Mouse (Mus musculus): ENCODE data around the gene Uqcrq.

Uqcrq gene

DNA sequence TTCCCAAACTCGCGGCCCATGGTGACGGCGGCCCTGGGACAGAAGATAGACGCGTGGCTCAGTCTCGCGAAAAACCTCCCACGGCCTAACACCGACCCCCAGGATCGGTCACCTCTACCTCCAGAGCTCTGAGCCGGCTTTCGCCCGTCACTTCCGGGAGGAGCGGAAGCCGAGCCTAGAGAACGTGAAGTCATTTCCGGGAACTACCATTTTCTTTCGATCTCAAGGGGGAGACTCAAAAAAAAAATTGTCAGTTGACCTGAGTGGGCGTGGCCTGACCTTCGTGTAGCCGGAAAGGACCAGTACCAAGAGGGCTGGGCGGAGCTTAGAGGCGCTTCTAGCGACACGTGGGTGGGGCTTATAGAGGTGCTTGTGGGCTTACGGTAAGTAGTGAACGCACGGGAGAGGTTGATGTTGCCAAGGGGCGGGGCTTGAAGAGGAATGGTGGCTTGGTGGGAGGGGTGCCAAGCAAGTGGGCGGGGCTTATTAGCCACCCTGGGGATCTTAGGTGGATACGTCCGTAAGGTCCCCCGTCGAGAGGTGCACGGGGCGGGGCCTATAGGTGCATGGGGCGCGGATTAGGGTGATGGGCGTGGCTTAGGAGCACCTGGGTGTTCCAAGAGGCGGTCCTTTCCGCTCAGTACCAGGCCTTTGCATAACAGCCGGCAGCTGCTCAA, at the start of gene Uqcrq, which contains the start of gene Gdf9:
Gene Uqcrq (minus strand): TSS at position 162 of the 677 bp plus-strand sequence.
Gene Gdf9 (plus strand): TSS at position 354 of the 677 bp plus-strand sequence.
- peak; percentile 100 for DNase-seq

DNA sequence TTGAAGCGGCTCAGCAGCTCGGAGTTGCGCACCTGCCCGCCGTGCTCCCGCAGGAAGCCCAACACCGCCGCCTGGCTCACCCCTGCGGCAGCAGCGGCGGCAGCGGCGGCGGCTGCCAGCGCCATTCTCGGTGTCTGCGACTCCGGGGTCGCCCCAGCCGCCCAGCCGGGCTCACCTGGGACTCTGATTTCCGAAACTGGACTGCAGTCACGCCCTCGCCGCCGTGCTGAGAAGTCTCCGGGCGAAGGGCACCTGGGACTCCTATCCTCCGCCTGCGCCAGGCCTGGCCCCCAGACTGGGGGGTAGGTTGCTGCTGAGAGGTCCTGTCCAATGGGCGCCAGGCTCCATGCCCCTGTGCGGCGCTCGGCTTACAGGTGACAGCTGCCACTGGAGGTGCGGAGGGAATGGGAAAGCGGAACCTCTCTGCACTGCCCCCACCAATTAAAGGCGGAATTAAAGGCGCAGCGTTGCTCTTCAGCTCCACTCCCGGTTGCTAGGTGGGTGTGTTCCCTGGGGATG, 49.2 kb upstream of the Uqcrq start, which contains the start of the genes Gm9945 and Sowaha:
Gene Gm9945 (plus strand): TSS at position 384 of the 519 bp plus-strand sequence.
Gene Sowaha (minus strand): TSS at position 492 of the 519 bp plus-strand sequence.
- DNase-seq: peak; percentile 88

DNA sequence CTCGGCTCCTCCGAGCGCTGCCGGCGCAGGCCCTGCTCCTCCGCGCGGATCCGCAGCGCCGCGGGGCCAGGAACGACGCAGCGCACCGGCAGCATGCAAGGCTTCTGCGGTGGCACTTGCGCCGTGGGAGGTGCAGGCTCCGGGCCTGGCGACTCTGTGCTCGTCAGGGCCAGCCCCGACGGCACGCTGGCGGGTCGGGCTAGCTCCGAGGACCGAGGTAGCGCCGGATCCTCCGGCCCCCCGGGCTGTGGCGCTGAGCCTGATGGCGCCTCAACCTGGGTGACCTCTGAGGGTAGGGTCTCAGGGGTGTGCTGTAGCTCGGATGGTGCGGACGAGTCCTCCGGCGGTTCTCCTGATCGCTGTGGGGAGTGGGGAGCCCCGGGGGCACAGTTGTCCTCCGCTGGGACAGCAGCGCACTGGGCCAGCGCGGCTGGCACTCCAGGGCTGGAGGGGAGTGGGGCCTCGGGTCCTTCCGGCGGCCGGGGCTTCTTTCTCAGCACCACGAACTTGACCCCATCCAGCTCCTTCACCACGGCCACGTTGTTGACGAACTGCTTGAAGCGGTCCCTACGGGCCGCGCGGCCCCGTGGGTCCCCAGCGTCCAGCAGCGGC, 48.6 kb upstream of the Uqcrq start:
- DNase-seq: no peak

DNA sequence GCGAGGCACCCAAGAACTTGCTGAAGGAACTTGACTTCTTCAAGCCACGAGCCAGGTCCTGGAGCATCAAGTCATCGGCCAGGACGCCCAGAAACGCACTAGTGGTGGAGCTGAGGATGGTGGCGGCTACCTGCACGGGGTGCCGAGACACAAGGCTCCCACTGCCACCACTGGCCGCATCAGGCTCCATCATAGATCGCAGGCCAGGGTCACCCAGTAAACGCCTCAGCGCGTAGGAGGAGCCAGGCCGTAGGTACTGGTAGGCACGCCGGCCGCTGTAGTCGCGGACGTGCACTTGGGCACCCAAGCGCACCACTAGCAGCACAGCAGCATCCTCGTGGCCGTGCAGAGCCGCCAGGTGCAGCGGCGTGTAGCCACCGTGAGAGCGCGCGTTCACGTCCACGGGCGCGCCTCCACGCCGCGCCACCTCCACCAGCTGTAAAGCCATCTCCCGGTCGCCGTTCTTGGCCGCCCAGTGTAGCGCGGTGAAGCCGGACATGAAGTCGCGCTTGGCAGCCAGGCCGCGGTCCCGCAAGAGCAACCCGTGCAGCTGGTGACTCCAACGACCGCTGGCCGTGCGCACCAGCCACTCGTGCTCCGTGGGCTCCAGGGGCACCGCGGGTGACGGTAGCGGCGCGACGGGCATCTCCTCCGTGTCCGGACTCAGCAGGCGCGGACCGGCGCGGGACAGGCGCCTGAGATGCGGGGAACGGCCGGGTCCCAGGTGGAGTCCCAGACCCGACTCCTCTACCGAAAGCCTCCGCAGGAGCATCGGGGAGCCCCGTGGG, 47.9 kb upstream of the Uqcrq start:
- no peak for DNase-seq

DNA sequence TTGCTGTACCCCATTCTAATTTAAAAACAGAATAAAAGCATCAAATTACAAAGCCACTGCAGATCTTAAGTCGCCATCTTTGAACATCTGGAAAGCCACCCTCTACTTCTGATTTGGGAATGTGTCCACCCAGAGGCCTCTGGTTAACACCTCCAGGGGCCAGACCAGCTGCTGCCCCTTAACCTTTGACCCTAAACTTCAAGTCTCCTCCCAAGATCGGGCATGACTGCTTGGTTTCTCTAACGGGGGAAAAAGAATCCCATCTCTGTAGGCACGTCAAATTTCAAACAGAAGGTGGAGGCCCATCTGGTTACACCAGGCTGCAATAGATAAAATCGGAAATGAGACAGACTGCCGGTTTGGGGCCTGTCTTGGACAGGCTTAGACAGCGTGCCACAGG, 47.2 kb upstream of the Uqcrq start:
- DNase-seq: no peak

DNA sequence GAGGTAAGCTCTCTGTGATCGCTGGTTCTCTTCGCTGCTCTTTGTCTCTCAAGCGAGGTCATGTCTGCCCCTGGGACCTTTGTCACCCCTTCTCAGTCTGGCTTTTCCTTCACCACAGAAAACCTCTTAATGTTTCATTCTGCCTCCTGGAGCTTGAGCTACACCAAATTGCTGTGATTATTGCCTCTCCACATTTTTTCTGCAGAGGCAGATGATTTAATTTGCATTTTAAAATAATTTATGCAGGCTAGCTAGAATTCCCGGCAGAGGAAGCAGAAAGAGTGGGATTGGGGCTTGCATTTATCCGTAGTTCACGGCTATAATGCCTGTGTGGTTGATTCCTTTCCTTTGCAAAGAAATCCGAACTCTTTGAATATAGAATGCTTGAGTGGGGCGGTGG, 45.0 kb upstream of the Uqcrq start:
- no peak for DNase-seq

DNA sequence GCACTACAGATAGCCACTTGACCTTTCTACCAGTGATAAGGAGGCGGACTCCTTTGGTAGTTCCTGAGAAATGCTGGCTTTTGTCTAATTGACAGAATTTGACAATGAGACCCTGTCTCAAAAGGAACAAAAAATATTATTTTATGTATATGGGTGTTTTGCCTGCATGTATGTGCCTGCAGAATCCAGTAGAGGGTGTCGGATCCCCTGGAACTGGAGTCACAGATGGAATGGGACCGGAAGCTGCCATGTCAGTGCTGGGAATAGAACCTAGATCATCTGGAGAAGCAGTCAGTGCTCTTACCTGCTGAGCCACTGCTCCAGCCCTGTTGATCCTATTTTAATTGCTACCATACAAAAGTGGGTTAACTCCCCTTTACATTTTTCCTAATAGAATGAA, 42.1 kb upstream of the Uqcrq start:
- no peak for DNase-seq

DNA sequence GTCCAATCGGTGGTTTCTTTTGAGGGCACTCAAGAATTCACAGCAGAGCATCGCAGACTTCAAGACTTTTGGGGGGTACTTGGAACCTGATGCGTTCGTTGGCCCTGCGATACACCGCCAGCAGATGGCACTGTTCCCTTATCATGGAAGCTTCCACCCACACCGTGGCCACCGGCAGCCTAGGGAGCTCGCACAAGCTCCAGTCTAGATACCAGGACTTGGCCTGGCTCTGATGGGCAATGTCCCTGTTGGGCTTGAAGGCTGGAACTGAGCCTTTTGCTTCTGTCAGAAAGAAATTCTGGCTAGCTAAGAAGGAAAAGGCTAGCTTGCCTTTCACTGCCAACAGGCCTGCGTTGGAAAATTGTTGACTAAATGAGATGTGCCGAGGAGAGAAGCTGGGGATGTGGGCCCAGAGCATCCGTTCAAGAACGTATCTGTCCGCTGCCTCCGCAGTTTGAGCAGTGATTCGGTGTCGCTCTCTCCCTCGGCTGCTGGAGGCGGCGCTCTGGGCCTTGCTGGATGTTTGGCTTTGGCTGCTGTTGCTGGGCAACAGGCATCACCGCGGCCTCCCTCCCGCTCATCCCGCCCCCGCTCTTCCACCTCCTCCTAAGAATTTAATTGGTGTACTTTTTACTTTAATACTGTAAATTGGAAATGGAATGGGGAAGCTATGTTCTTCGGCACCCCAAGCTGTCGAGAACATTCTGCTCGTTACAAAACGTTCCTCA, 39.5 kb upstream of the Uqcrq start, which contains the start of gene Gm9837:
Gene Gm9837 (minus strand): TSS at position 512 of the 728 bp plus-strand sequence.
- peak; percentile 95 for DNase-seq

DNA sequence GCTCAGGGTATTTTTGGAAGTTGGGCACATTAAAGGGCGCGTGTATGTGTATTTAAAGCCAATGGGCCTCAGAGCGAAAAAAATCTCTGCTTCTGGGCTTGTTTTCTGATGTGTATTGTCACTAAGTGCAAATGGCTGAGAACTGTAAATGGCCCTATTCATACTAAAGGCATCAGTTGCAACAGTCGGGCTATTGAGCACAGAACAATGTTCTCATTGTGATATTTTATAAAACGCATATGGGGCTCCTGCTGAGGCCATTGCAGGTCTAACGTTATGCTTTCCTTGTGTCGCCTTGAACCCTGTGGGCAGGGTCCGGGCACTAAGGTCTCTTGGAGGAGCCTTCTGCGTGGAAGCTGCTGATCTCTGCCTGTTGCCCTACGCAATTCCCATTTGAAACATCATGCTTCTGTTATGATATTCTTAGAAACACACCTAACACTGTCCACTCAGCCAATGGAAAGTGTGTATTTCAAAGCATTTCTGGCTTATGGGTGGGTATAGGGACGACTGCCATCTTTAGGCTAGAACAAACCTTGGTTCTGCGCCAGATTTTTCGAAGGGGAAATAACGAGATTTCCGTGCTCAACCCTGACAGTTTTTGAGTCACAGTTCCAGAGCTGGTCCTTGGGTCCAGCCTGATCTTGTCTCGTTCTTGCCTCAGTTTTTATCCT, 38.8 kb upstream of the Uqcrq start:
- DNase-seq: no peak

DNA sequence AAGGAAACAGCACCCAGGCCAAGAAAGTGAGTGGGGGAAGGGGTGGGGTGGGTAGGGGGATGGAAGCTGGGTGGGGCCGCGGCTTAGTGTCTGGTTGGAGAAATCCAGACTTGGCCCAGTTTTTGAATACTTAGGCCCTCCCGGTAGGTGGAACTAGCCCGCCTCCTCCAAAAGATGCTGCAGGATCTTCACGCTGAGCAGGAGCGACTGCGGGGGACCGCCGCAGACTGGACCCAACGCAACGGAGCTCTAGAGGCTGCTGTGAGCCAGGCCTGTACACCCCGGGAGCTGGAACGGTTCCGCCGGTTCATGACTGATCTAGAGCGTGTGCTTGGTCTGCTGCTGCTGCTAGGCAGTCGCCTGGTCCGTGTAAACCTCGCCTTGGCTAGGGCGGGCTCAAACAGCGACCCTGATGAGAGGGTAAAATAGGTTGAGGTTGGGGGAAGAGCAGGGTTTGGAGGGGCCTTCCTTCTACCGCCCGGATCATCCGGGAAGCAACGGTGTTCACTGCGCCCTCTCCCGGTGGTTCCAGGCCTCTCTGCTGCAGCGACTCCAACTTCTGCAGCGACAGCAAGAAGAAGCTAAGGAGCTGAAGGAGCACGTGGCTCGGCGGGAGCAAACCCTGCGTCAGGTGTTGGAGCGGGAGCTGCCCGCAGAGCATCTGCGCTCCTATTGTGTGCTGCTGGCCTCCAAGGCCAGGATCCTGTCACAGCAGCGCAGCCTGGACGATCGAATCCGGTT, 35.8 kb upstream of the Uqcrq start:
- peak; percentile 90 for DNase-seq

DNA sequence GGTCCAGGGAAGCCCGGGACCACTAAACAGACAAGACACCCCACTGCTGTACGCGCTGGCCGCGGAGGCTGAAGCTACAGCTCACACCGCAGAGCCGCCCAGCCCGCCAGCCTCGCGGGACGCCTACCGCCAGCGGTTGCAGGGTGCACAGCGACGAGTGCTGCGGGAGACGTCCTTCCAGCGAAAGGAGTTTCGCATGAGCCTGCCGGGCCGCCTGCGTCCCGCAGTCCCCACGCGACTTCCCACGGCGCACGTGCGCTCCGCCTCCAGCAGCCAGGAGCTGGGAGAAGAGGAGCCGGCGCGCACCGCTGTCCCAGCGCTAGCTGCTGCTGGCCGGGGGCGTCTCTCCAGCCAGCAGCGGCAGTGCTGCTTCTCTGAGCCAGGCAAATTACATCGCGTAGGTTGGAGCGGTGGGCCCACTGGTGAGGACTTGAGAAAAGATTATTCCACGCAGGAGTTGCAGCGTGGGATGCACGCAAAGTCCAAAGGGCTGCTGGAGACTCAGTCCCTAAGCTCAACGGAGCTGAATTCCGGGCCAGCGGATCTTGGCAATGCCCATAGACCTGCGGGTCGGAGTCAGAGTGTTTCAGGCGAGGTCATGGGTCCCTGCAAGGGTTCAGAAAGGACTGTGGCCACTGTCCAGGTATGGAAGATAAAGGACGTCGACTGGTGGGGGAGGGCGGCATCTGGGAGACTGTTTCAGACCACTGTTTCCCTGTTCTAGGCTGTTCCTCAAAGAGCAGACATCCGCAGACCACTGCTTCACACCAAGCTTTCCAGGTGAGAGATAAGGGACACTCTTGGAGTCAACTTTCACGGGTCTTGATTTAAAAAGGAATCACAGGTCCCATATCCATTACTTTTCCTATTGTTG, 33.2 kb upstream of the Uqcrq start:
- no peak for DNase-seq

DNA sequence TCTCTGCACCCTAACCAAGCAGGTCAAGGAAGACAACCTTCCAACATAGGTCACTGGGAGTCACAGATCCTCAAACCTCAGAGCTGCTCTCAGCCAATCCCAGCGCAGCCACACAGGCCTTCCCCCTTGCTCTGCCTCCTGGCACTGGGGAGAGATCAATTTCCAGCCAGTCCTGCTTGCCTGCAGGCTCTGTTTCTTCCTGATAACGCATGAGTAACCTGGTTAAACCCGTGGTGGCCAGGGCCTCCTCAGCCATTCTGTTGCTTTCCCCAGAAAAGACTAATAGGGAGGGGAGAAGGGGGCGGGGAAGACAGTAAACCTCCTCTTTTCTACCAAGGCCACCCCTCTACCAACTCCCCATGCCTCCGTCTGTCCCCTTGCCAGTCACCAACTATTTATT, 31.1 kb upstream of the Uqcrq start:
- no peak for DNase-seq

DNA sequence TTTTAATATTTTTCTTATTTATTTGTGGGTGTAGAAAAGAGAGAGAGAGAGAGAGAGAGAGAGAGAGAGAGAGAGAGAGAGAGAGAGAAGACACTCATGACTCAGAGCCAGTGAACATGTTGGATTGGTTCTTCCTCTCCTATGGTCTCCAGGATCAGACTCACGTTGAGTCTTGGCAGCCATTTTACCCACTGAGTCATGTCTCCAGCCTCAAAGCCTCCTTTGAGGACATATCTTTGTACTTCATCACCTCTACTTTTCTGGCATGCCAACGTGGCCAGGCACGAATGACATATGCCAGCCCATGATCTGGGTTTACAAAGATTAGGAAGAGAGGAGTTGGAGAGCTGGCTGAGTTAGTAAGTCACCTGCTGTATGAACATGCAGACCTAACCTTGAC, 29.6 kb upstream of the Uqcrq start:
- no peak for DNase-seq

DNA sequence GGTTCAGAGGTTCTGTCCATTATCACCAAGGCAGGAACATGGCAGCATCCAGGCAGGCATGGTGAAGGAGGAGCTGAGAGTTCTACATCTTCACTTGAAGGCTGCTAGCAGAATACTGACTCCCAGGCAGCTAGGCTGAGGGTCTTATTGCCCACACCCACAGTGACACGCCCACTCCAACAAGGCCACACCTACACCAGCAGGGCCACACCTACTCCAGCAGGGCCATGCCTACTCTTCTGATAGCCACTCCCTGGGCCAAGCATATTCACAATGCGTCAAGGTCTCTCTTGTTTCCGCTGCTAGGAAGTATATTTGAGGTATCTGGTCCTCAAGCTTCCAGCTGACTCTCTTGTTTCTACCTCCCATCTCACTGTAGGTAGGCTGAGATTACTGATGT, 28.4 kb upstream of the Uqcrq start:
- DNase-seq: no peak

DNA sequence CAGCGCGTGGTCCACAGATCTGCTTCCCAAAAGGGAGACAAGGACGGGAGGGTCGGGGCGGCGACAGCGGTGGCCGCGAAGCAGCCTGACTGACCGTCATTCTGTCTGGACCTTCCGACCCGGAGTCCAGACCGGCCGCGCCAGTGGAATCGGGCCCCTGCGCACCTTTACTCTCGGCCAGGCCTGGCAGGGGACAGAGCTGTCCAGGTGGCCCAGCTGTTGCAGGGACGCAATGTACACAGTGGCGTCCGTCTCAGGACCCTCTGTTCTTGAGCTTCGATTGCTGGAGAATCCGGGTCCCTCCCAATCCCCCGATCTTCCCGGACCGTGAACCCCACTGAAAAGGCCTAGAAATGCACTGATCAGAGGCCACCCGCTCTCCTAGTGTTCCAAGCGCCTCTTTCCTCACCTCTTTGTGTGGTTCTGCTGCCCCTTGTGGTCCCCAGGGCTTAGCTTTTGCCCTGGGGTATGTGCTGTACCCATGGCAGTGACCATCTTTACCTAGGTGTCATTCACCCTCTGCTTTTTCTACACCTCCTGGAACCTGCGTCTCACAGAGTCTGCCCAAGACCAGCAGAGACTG, 26.8 kb upstream of the Uqcrq start:
- no peak for DNase-seq

DNA sequence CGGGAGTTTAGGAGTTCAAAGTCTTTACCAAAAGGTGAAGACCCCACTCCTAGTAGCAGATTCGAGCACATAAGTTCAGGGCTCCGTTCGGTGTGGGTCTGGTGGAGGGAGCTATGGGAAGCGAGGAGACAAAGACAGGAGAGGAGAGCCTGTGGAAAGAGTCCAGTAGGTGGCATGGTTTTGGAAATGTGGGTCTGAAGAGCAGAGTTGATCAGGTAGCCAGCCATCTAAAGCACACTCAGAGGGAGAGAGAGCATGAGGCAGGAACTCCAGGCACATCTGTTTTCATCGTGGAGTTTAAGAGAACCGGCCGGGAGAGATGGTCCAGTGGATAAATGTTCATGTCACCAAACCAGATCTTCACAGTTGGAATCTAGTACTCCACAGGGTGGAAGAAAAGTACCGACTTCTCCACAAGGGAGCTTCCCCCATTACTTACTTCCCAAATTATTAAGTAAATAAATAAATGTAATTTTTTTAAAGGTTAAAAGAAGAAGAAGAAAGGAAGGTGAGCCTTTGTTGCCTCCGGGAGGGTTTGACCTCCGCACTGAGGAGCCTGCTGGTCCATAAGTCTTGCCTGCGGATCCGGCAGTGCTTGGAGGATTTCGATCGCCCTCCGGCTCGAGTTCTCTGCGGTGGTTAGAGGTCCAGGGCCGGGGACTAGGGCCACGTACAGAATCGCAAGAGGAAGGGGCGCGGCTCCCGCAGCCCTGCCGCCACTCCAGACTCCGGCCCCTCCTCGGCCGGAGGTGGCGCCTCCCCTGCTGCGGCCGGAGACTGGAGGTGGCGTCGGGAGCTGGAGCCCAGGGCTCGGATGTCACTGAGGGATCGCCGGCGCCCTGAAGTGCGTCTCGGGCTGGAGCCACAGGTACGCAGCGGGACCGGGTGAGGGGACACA, 26.1 kb upstream of the Uqcrq start, which contains the start of the genes Gm10447 and Shroom1:
Gene Gm10447 (minus strand): TSS at position 637 of the 898 bp plus-strand sequence.
Gene Shroom1 (plus strand): TSS at position 732 of the 898 bp plus-strand sequence.
- peak; percentile 73 for DNase-seq

DNA sequence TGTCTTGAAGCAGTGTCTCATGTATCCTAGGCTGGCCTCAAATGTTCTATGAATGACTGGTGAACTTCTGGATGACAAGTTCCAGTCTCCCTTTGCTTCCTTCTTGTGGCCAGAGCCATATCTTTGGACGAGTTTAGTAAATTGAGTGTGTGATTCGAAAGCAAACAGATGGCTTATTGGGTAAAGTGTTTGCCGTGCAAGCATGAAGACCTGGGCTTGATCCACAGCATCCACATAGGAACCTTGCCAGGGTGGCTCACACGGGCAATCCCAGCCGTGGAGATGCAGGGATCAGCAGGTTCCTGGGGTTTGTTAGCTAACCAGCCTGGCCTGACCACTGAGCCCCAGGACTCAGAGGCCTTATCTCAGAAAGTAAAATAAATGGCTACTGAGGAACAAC, 22.4 kb upstream of the Uqcrq start:
- DNase-seq: no peak

DNA sequence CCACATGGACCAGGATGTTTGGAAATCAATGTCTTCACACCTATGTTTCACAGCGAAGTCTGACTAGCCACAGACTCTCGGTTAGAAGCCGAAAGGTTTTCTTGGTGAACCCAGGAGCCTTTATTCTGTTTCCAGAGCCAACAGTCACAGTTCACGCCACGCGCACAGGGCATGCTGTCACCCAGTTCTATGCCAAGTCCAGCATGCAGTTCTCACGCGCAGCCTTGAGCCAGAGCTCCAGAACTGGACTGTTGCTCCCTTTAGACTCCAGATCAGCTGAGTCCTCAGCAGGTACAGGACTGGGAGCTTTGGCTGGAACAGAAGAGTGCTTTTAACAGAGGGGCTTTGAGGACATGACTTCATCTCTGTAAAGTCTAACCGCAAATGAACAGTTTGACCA, 21.8 kb upstream of the Uqcrq start:
- peak; percentile 67 for DNase-seq

DNA sequence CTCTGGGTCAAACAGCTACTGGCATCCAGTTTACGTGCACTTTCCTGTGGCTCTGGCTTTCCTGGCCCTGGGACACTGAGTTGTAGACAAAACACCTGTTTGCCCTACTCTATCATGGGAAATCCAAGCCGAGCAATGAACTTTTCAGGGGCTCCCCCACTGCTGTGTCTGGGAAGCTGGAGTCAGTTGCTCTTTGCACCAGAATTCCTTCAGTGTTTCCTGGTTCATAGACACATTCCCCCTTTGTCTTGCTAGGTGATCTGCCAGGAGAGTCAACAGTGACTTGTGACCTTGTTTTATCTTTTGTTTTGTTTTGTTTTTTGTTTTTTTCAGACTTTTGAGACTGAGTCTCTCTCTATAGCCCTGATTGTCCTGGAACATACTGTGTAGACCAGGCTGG, 20.7 kb upstream of the Uqcrq start:
- no peak for DNase-seq
